ENCODE assay signal across 22 mouse cellular contexts in the genomic region with DNA sequence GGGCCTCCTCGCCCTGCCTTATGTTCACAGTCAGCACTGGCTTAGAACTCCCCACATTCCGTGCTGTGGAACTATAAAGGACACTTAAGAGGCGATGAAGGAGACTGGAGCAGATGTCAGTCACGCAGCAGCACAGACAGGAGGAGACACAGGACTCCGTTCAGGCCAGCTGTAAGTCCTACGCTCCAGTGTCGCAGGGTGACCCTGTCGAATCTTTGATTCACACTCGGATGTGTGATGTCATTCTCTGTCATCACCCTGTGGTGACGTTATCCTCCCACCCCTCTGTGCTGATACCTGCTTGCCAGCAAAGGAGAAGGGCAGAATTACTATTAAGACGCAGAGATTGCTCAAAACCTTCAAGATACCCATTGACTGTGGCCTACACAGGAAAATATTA.
DNase-seq lines count a peak whose midpoint lies in the region; ATAC-seq and TF ChIP-seq lines count a peak whose summit lies in the region.
"Had no signal": no experiment of that assay in that cellular context is flagged by ENCODE, and none has a peak within 500 bp of the region (broad histone marks: within the 10 kb centered on the region; RNA-seq: fewer than 3 reads in every experiment).

No protein-coding gene starts in this region.

- H3K27ac ChIP-seq in heart, embryonic 11.5 days (ENCODE audit: low read depth, low read length), result no peak overlapping the region
- H3K27ac ChIP-seq in heart, adult 2 months, result no peak overlapping the region
- no peak overlapping the region for H3K27ac ChIP-seq in heart, embryonic 14.5 days (replicated peaks in 1 of 2; ENCODE audit: control insufficient read depth in 1 of 2, insufficient read depth in 1 of 2, low read depth in 2 of 2, low read length in 2 of 2)
- H3K27ac ChIP-seq: forebrain, embryonic 10.5 days; forebrain, embryonic 13.5 days; hindbrain, embryonic 12.5 days; hindbrain, embryonic 15.5 days had no signal

- H3K36me3 ChIP-seq in heart, embryonic 11.5 days (ENCODE audit: control insufficient read depth, insufficient read depth, low read length), result 0 out of 2 replicates have a peak, but pooled peaks cover 2% of the 10 kb centered on the region
- no peaks in the 10 kb centered on the region for H3K36me3 ChIP-seq in heart, adult 2 months (ENCODE audit: control insufficient read depth, insufficient read depth, low read length)
- no peaks in the 10 kb centered on the region for H3K36me3 ChIP-seq in heart, embryonic 14.5 days (ENCODE audit: control insufficient read depth, insufficient read depth, low read length)
- H3K36me3 ChIP-seq: forebrain, embryonic 10.5 days; hindbrain, embryonic 15.5 days had no signal

- no peak for TF ChIP-seq POLR2A in heart, adult 2 months (IDR thresholded peaks at IDR 0.05; ENCODE audit: insufficient read depth, low read depth, low read length)

- intact Hi-C loops in heart, adult 2 months (cut with DNase I), result no loop called here

- H3K27me3 ChIP-seq in heart, embryonic 11.5 days (ENCODE audit: control insufficient read depth, insufficient read depth, low read length), result no peaks in the 10 kb centered on the region
- H3K27me3 ChIP-seq in heart, adult 2 months (ENCODE audit: control insufficient read depth, insufficient read depth, low read length), result no peaks in the 10 kb centered on the region
- no peaks in the 10 kb centered on the region for H3K27me3 ChIP-seq in heart, embryonic 14.5 days (ENCODE audit: control insufficient read depth, insufficient read depth, low read length)

- H3K9me3 ChIP-seq in heart, embryonic 11.5 days (replicated peaks; ENCODE audit: control insufficient read depth, low read length), result no peaks in the 10 kb centered on the region
- H3K9me3 ChIP-seq in heart, embryonic 14.5 days (ENCODE audit: control insufficient read depth, low read length), result no peaks in the 10 kb centered on the region
- H3K9me3 ChIP-seq: forebrain, embryonic 10.5 days; forebrain, embryonic 13.5 days; hindbrain, embryonic 12.5 days; hindbrain, embryonic 15.5 days had no signal

- WGBS in heart, embryonic 11.5 days (ENCODE audit: insufficient replicate concordance), result 34% methylated on average over 11 of the region's 11 CpGs
- 62% methylated on average over 11 of the region's 11 CpGs for WGBS in heart, adult 2 months
- 28% methylated on average over 11 of the region's 11 CpGs for WGBS in heart, embryonic 14.5 days

- H3K4me1 ChIP-seq in heart, embryonic 11.5 days (ENCODE audit: control insufficient read depth, insufficient read depth, low read length), result peaks cover 23% of the 10 kb centered on the region
- no peaks in the 10 kb centered on the region; the same call in 1 of the 2 replicates for H3K4me1 ChIP-seq in heart, adult 2 months (ENCODE audit: control insufficient read depth, insufficient read depth, low read length)
- H3K4me1 ChIP-seq in heart, embryonic 14.5 days (ENCODE audit: control insufficient read depth in 2 of 2, insufficient read depth in 2 of 2, low read length in 2 of 2), result peaks cover 16 to 27% of the 10 kb centered on the region in 2 experiments

- H3K4me2 ChIP-seq in heart, embryonic 11.5 days, result 0 out of 2 replicates have a peak overlapping the region, but pooled peaks have one; percentile 15
- H3K4me2 ChIP-seq in heart, embryonic 14.5 days (ENCODE audit: low read length), result no peak overlapping the region
- H3K4me2 ChIP-seq: forebrain, embryonic 13.5 days; hindbrain, embryonic 12.5 days; hindbrain, embryonic 15.5 days had no signal

- H3K4me3 ChIP-seq in heart, embryonic 11.5 days (ENCODE audit: low read depth, low read length), result no peak overlapping the region
- H3K4me3 ChIP-seq in heart, adult 2 months, result no peak overlapping the region
- H3K4me3 ChIP-seq in heart, embryonic 14.5 days (ENCODE audit: control insufficient read depth in 1 of 2, insufficient read depth in 1 of 2, low read depth in 1 of 2, low read length in 2 of 2), result no peak overlapping the region
- H3K4me3 ChIP-seq: forebrain, embryonic 10.5 days; forebrain, embryonic 13.5 days; hindbrain, embryonic 12.5 days; hindbrain, embryonic 15.5 days had no signal

- no peak for DNase-seq in frontal cortex, postnatal 25 days (ENCODE audit: low spot score in 2 of 2)
- DNase-seq in heart, adult 2 months, result no peak
- DNase-seq in heart, adult 18-20 months, result no peak
- DNase-seq in MN1 (ENCODE audit: low spot score), result peak; percentile 57
- DNase-seq: adrenal gland, postnatal 10 days; adrenal gland, postnatal 36 days; cerebellum, adult 18-20 months; cerebellum, adult 9-10 months; cerebellum, postnatal 14 days; gastrocnemius, postnatal 25 days; heart, postnatal 36 days; kidney, adult 2 months had no signal

- H3K9ac ChIP-seq in heart, embryonic 11.5 days (ENCODE audit: low read depth, low read length), result no peak overlapping the region
- H3K9ac ChIP-seq in heart, adult 2 months (ENCODE audit: low read depth, low read length), result no peak overlapping the region
- no peak overlapping the region for H3K9ac ChIP-seq in heart, embryonic 14.5 days (ENCODE audit: low read length)
- H3K9ac ChIP-seq: forebrain, embryonic 13.5 days; hindbrain, embryonic 12.5 days; hindbrain, embryonic 15.5 days had no signal

- no peak for TF ChIP-seq CTCF in heart, adult 2 months (IDR thresholded peaks at IDR 0.05)

- no peaks in the 10 kb centered on the region for H3K79me2 ChIP-seq in heart, adult 2 months (replicated peaks; ENCODE audit: control insufficient read depth, insufficient read depth, low read length)

- no peak for TF ChIP-seq EP300 in heart, adult 2 months (IDR thresholded peaks at IDR 0.05; ENCODE audit: insufficient read depth, low read depth, low read length)

- peak; percentile 49 for ATAC-seq in frontal cortex, adult (ENCODE audit: low TSS enrichment)
- peak; percentile 43; the same call in 1 of the 2 replicates for ATAC-seq in heart, embryonic 11.5 days (replicated peaks; ENCODE audit: insufficient number of reproducible peaks, low FRiP score, low TSS enrichment)
- ATAC-seq in heart, embryonic 14.5 days (ENCODE audit: insufficient number of reproducible peaks, insufficient read depth, low FRiP score, low read depth), result peak; percentile 44; the same call in 1 of the 2 replicates
- ATAC-seq: forebrain, embryonic 13.5 days; forebrain, embryonic 16.5 days; intestine, postnatal 0 days; Patski had no signal
